Mouse (Mus musculus): ENCODE measurements at regions not wholly inside any gene's neighbourhood (a gene's known extent, or its start where the extent isn't known, plus 50 kb on each side); places are given as distances from the start of the nearest gene placed in this dataset.

- no peak for DNase-seq (ENCODE audit: low read depth, low spot score)
Observed at GRCm38 (mm10) chr4:54161337-54161993, 335.6 kb downstream of the Tmem38b start.

- no peak for DNase-seq (ENCODE audit: low read depth, low spot score)
Observed at GRCm38 (mm10) chr4:54162308-54162707, 336.5 kb downstream of the Tmem38b start.

- DNase-seq (ENCODE audit: low read depth, low spot score) = no peak
Observed at GRCm38 (mm10) chr4:54170202-54170931, 344.5 kb downstream of the Tmem38b start.

DNA sequence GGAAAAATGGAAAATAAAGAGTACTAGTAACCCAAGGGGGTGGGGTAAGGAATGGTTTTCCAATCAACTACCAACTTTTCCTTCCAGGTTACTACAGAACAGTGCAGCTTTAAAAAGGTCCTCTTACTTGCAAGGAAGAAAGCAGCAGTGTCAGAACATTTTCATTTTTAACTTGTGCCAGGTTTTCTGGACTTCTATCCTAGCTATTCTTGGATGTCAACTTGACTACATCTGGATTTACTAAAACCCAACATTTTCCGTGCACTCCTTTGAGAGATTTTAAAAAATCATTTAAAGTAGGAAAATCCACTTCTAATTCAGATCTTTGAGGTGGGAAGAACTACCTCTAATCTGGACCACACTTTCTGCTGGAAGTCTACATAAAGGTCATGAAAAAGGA lies 358.4 kb downstream of the Tmem38b start:
- DNase-seq (ENCODE audit: low read depth, low spot score) = no peak

GRCm38 (mm10) chr4:54195734-54196133 lies 369.9 kb downstream of the Tmem38b start:
- no peak for DNase-seq (ENCODE audit: low read depth, low spot score)

DNA sequence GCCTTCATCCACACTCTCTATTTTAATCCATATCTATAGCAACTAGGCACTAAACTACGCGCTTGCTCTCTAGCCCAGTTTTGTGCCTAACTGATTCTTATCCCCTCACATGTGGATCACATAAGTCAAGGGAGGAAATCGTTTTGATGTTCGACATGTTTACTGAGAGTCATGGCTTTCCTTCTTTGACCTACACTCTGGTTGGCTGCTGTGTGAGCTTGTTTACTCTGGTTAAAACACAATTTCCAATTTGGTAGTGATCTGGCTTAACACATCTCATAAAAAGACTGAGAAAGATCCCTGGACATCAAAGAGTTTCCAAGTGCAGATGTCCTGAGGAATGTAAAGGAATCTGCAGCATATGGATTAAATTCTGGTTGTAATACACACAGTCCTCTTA lies 376.6 kb downstream of the Tmem38b start:
- DNase-seq (ENCODE audit: low read depth, low spot score) = no peak

DNA sequence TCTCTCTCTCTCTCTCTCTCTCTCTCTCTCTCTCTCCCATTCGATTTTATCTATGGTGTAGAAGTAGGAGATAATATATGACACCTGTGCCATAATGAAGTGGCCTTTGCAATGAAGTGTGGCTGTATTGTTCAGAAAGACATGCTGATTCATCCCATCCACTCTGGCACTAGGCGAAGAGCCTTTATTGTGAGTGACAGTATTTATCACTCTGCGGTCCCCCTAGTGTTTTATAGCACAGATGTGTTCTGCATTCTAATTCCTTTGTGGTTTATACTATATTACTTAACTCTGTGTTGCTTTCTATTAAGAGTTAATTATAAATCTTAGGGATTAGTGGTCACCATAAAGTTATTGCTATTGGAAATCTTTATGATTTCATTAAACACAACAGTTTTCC lies 398.7 kb downstream of the Tmem38b start:
- no peak for DNase-seq (ENCODE audit: low read depth, low spot score)

All from ES-CJ7 (cell line).